Mouse (Mus musculus) stomach, embryonic 14.5 days (tissue): ENCODE data around the gene Cabin1. TPM values are rescaled to one million over a fixed set of nuclear protein-coding genes. Genes with fewer than 3 reads are reported as not detected.

Experiments used
- ATAC-seq: fragments of 200-750 bp; cut with Nextera tagmentation; 2 replicates; pipeline ENCODE4 v1.8.0; 2017; ENCODE audit warnings: low read depth, moderate TSS enrichment; ENCODE audit not compliant: insufficient number of reproducible peaks, insufficient read depth, low FRiP score
- H3K27ac ChIP-seq: fragments of 300-500 bp; sonication (generic); 2 replicates; pipeline ENCODE4 v1.5.1; 2014; ENCODE audit warnings: mild to moderate bottlenecking, low read length, moderate library complexity, mixed read lengths
- H3K27me3 ChIP-seq: fragments of 300-500 bp; sonication (generic); 2 replicates; pipeline ENCODE4 v1.6.1; 2014; ENCODE audit warnings: low read length, control low read depth, mixed read lengths; ENCODE audit not compliant: control insufficient read depth, insufficient read depth
- H3K36me3 ChIP-seq: fragments of 300-500 bp; sonication (generic); 2 replicates; pipeline ENCODE4 v1.6.1; 2014; ENCODE audit warnings: mild to moderate bottlenecking, control low read depth, low read length, moderate library complexity, mixed read lengths; ENCODE audit not compliant: control insufficient read depth, insufficient read depth
- H3K4me1 ChIP-seq: fragments of 300-500 bp; sonication (generic); 2 replicates; pipeline ENCODE4 v1.6.1; 2014; ENCODE audit warnings: low read length, control low read depth, mixed read lengths; ENCODE audit not compliant: control insufficient read depth, insufficient read depth
- H3K4me2 ChIP-seq: fragments of 300-500 bp; sonication (generic); replicated peaks from 2 replicates; pipeline ENCODE4 v1.6.1; 2014; ENCODE audit warnings: low read depth, low read length, control low read depth
- H3K4me3 ChIP-seq: fragments of 300-500 bp; sonication (generic); 2 replicates; pipeline ENCODE4 v1.5.1; 2014; ENCODE audit warnings: low read depth, low read length, control low read depth
- H3K9ac ChIP-seq: fragments of 300-500 bp; sonication (generic); replicated peaks from 2 replicates; pipeline ENCODE4 v1.6.1; 2014; ENCODE audit warnings: low read depth, mild to moderate bottlenecking, control low read depth, low read length, moderate library complexity, mixed read lengths
- H3K9me3 ChIP-seq: fragments of 300-500 bp; sonication (generic); 2 replicates; pipeline ENCODE4 v1.6.1; 2016; ENCODE audit warnings: low read depth, low read length, control low read depth; ENCODE audit not compliant: control insufficient read depth
- WGBS: fragments of 180-500 bp; shearing (Covaris S2); extraction: QIAGEN DNeasy Blood & Tissue Kit; methylation state at CpG from one replicate; pipeline ENCODE4 v1.1.7; 2014; 5-methylcytosine and 5-hydroxymethylcytosine counted together
- polyA plus RNA-seq: library from polyadenylated mRNA; unstranded; fragments of >200 nt; fragmentation: Nextera tagmentation; extraction: Ambion mirVana; gene quantifications from 2 replicates; pipeline ENCODE4 v1.2.1, GENCODE M21; 2014

Gene Cabin1
- polyA plus RNA-seq, 1 experiment from 2014 or later = 42.7 TPM

GRCm38 (mm10) chr10:75684035-75685004, 79.8 kb downstream of the Cabin1 start:
- Histone ChIP-seq H3K9me3 (no peaks in the 10 kb centered on the region), H3K4me3 (no peak overlapping the region), H3K9ac (no peak overlapping the region), H3K36me3 (peaks cover 9% of the 10 kb centered on the region), H3K4me1 (no peaks in the 10 kb centered on the region), H3K27ac (no peak overlapping the region), H3K27me3 (no peaks in the 10 kb centered on the region), H3K4me2 (no peak overlapping the region)
- no peak for ATAC-seq
- WGBS = 58% methylated on average over 12 of the region's 12 CpGs

GRCm38 (mm10) chr10:75680574-75681001, 83.6 kb downstream of the Cabin1 start:
- Histone ChIP-seq H3K4me1 (peaks cover 21% of the 10 kb centered on the region; the same call in 1 of the 2 replicates), H3K4me2 (no peak overlapping the region), H3K9me3 (no peaks in the 10 kb centered on the region), H3K27me3 (no peaks in the 10 kb centered on the region), H3K36me3 (peaks cover 7% of the 10 kb centered on the region), H3K4me3 (no peak overlapping the region), H3K9ac (no peak overlapping the region), H3K27ac (no peak overlapping the region)
- no peak for ATAC-seq
- WGBS = 96% methylated on average over 10 of the region's 10 CpGs

- peaks cover 21% of the 10 kb centered on the region; the same call in 1 of the 2 replicates for H3K4me1 ChIP-seq
- no peaks in the 10 kb centered on the region for H3K9me3 ChIP-seq
- ATAC-seq = no peak
- no peak overlapping the region for H3K4me3 ChIP-seq
- no peaks in the 10 kb centered on the region for H3K27me3 ChIP-seq
- 73% methylated on average over 6 of the region's 6 CpGs for WGBS
- H3K4me2 ChIP-seq = no peak overlapping the region
- no peak overlapping the region for H3K27ac ChIP-seq
- no peak overlapping the region for H3K9ac ChIP-seq
- H3K36me3 ChIP-seq = peaks cover 7% of the 10 kb centered on the region
Measured at GRCm38 (mm10) chr10:75679204-75679603, 84.9 kb downstream of the Cabin1 start.

- 75% methylated on average over 5 of the region's 5 CpGs for WGBS
- Histone ChIP-seq H3K4me2 (no peak overlapping the region), H3K27me3 (no peaks in the 10 kb centered on the region), H3K27ac (no peak overlapping the region), H3K9me3 (no peaks in the 10 kb centered on the region), H3K4me3 (no peak overlapping the region), H3K4me1 (peaks cover 21% of the 10 kb centered on the region; the same call in 1 of the 2 replicates), H3K9ac (no peak overlapping the region), H3K36me3 (peaks cover 3% of the 10 kb centered on the region)
- no peak for ATAC-seq
Measured at GRCm38 (mm10) chr10:75677989-75678388, 86.2 kb downstream of the Cabin1 start.

GRCm38 (mm10) chr10:75677571-75677970, 86.6 kb downstream of the Cabin1 start:
- H3K4me2 ChIP-seq = no peak overlapping the region
- no peak for ATAC-seq
- no peak overlapping the region for H3K9ac ChIP-seq
- H3K27ac ChIP-seq = peak overlapping the region; percentile 74; the same call in 1 of the 2 replicates
- WGBS = 83% methylated on average over 2 of the region's 2 CpGs
- H3K4me1 ChIP-seq = peaks cover 21% of the 10 kb centered on the region; the same call in 1 of the 2 replicates
- H3K4me3 ChIP-seq = no peak overlapping the region
- H3K9me3 ChIP-seq = no peaks in the 10 kb centered on the region
- H3K36me3 ChIP-seq = peaks cover 3% of the 10 kb centered on the region
- H3K27me3 ChIP-seq = no peaks in the 10 kb centered on the region

GRCm38 (mm10) chr10:75676819-75677565, 87.1 kb downstream of the Cabin1 start:
- H3K4me1 ChIP-seq = peaks cover 21% of the 10 kb centered on the region; the same call in 1 of the 2 replicates

GRCm38 (mm10) chr10:75676286-75676685, 87.9 kb downstream of the Cabin1 start:
- peak overlapping the region; percentile 74 for H3K27ac ChIP-seq
- H3K27me3 ChIP-seq = no peaks in the 10 kb centered on the region
- H3K9me3 ChIP-seq = no peaks in the 10 kb centered on the region
- H3K4me2 ChIP-seq = no peak overlapping the region
- H3K36me3 ChIP-seq = peaks cover 3% of the 10 kb centered on the region
- peaks cover 21% of the 10 kb centered on the region; the same call in 1 of the 2 replicates for H3K4me1 ChIP-seq
- no peak overlapping the region for H3K4me3 ChIP-seq
- ATAC-seq = no peak
- H3K9ac ChIP-seq = no peak overlapping the region
- 87% methylated on average over 2 of the region's 2 CpGs for WGBS

More at GRCm38 (mm10) chr10:75676819-75677565, 87.1 kb downstream of the Cabin1 start:
- Histone ChIP-seq H3K27me3 (no peaks in the 10 kb centered on the region), H3K9me3 (no peaks in the 10 kb centered on the region), H3K9ac (no peak overlapping the region), H3K4me3 (no peak overlapping the region), H3K36me3 (peaks cover 3% of the 10 kb centered on the region), H3K4me2 (no peak overlapping the region), H3K27ac (peak overlapping the region; percentile 74)
- WGBS = 77% methylated on average over 7 of the region's 7 CpGs
- ATAC-seq = no peak

- WGBS = 82% methylated on average over 8 of the region's 8 CpGs
- Histone ChIP-seq H3K36me3 (peaks cover 3% of the 10 kb centered on the region), H3K4me3 (no peak overlapping the region), H3K4me2 (no peak overlapping the region), H3K4me1 (peaks cover 21% of the 10 kb centered on the region; the same call in 1 of the 2 replicates), H3K27me3 (no peaks in the 10 kb centered on the region), H3K9ac (no peak overlapping the region), H3K9me3 (no peaks in the 10 kb centered on the region), H3K27ac (no peak overlapping the region; the same call in 1 of the 2 replicates)
- no peak for ATAC-seq
Measured at GRCm38 (mm10) chr10:75675594-75675993, 88.5 kb downstream of the Cabin1 start.
